Mouse (Mus musculus) forebrain, postnatal 0 days (tissue): ENCODE results near the gene Trim27. TPM values are rescaled to one million over a fixed set of nuclear protein-coding genes. Genes with fewer than 3 reads are reported as not detected.

Experiments used
- ATAC-seq: fragments of 200-750 bp; cut with Nextera tagmentation; 2 replicates; pipeline ENCODE4 v1.8.0; 2017; ENCODE audit warnings: mild to moderate bottlenecking, moderate library complexity
- DNase-seq: peaks from one replicate; pipeline ENCODE4 v3.0.0-alpha.2; 2015
- H3K27ac ChIP-seq: fragments of 300-500 bp; sonication (generic); 2 replicates; pipeline ENCODE4 v1.5.1; 2014; ENCODE audit warnings: low read depth, mild to moderate bottlenecking, antibody characterized with exemption, low read length, moderate library complexity, mixed read lengths
- H3K27me3 ChIP-seq: fragments of 300-500 bp; sonication (generic); 2 replicates; pipeline ENCODE4 v1.6.1; 2014; ENCODE audit warnings: mild to moderate bottlenecking, low read length, mixed read lengths; ENCODE audit not compliant: insufficient read depth
- H3K36me3 ChIP-seq: fragments of 300-500 bp; sonication (generic); 2 replicates; pipeline ENCODE4 v1.6.1; 2014; ENCODE audit warnings: mild to moderate bottlenecking, moderate library complexity; ENCODE audit not compliant: insufficient read depth
- H3K4me1 ChIP-seq: fragments of 300-500 bp; sonication (generic); 2 replicates; pipeline ENCODE4 v1.6.1; 2014; ENCODE audit warnings: antibody characterized with exemption; ENCODE audit not compliant: insufficient read depth
- H3K4me2 ChIP-seq: fragments of 300-500 bp; sonication (generic); 2 replicates; pipeline ENCODE4 v1.6.1; 2014; ENCODE audit warnings: low read depth, mild to moderate bottlenecking, moderate library complexity
- H3K4me3 ChIP-seq: fragments of 300-500 bp; sonication (generic); 2 replicates; pipeline ENCODE4 v1.5.1; 2014; ENCODE audit warnings: low read depth, low read length, mixed read lengths
- H3K9ac ChIP-seq: fragments of 300-500 bp; sonication (generic); 2 replicates; pipeline ENCODE4 v1.6.1; 2014; ENCODE audit warnings: mild to moderate bottlenecking
- H3K9me3 ChIP-seq: fragments of 300-500 bp; sonication (generic); 2 replicates; pipeline ENCODE4 v1.6.1; 2016; ENCODE audit warnings: low read length
- CTCF ChIP-seq: sonication (generic); IDR thresholded peaks from 2 replicates; pipeline ENCODE4 v1.5.1; 2016; ENCODE audit warnings: antibody characterized with exemption, control low read depth, low read depth
- WGBS: fragments of 180-500 bp; shearing (Covaris S2); extraction: QIAGEN DNeasy Blood & Tissue Kit; methylation state at CpG from one replicate; pipeline ENCODE4 v1.1.7; 2014; 5-methylcytosine and 5-hydroxymethylcytosine counted together
- polyA plus RNA-seq: library from polyadenylated mRNA; unstranded; fragments of >200 nt; fragmentation: Nextera tagmentation; extraction: Ambion mirVana; gene quantifications from 2 replicates; pipeline ENCODE4 v1.2.1, GENCODE M21; 2015
- total RNA-seq: library from RNA; depleted of rRNA; stranded (reverse); fragments of >200 nt; gene quantifications from 2 replicates; pipeline ENCODE4 v1.2.3, GENCODE M21; 2014; rRNA removed

The Trim27 gene
- total and polyA plus RNA-seq, 2 experiments from 2014 or later, result 85.3 to 90.9 TPM

DNA sequence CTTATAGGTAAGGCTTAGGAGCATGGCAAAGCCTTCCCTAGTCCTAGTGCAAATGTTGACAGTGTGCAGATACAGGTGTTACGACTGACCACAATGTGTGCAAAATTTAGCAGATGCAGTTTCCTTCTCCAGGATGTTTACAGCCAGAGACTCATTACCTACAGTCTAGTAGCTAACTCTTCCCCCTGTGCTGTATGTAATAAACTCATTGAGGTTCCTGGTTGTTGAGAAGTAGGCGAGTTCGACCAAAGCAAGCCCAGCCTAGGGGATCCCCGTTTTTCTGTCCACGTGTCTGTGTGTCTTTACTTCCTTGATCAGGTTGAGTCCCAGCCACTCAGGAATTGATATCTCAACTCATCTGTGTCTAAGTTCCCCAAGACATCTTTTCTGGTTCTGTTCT, 64.8 kb downstream of the Trim27 start:
- 93% methylated on average over 5 of the region's 5 CpGs for WGBS
- Histone ChIP-seq H3K4me1 (no peaks in the 10 kb centered on the region), H3K27me3 (no peaks in the 10 kb centered on the region; the same call in 1 of the 2 replicates), H3K36me3 (no peaks in the 10 kb centered on the region), H3K9ac (no peak overlapping the region), H3K4me3 (no peak overlapping the region), H3K9me3 (no peaks in the 10 kb centered on the region), H3K27ac (no peak overlapping the region), H3K4me2 (no peak overlapping the region)
- no peak for TF ChIP-seq CTCF
- DNase-seq (no peak), ATAC-seq (no peak)

Other genes with a start within 250 kb of the Trim27 start
- not detected in 2 replicates for gene Olfr1370, start 104.5 kb upstream of the Trim27 start, total RNA-seq
- gene Olfr1370, start 104.5 kb upstream of the Trim27 start, polyA plus RNA-seq, result not detected in 2 replicates
- not detected in 2 replicates for gene Olfr1369-ps1, start 68.0 kb upstream of the Trim27 start, total RNA-seq
- not detected in 2 replicates for gene Olfr1369-ps1, start 68.0 kb upstream of the Trim27 start, polyA plus RNA-seq
- not detected in 2 replicates for gene Olfr263, start 49.8 kb upstream of the Trim27 start, total RNA-seq
- not detected in 2 replicates for gene Olfr263, start 49.8 kb upstream of the Trim27 start, polyA plus RNA-seq
- not detected in 2 replicates for gene Olfr1368, start 33.6 kb upstream of the Trim27 start, total RNA-seq
- not detected in 2 replicates for gene Olfr1368, start 33.6 kb upstream of the Trim27 start, polyA plus RNA-seq
- not detected in 2 replicates for gene Gpx5, start 113.3 kb downstream of the Trim27 start, total RNA-seq
- not detected in 2 replicates for gene Gpx5, start 113.3 kb downstream of the Trim27 start, polyA plus RNA-seq
- gene Gpx6, start 132.7 kb downstream of the Trim27 start, total RNA-seq, result 0.15 TPM in 1 of 2 replicates, not detected in the other
- gene Gpx6, start 132.7 kb downstream of the Trim27 start, polyA plus RNA-seq, result 0.11 and 0.14 TPM in 2 replicates
- not detected in 2 replicates for gene Olfr1367, start 167.5 kb downstream of the Trim27 start, total RNA-seq
- not detected in 2 replicates for gene Olfr1367, start 167.5 kb downstream of the Trim27 start, polyA plus RNA-seq
- 10.4 and 11.5 TPM in 2 replicates for gene Zscan12, start 183.4 kb downstream of the Trim27 start, total RNA-seq
- 7.2 and 8.1 TPM in 2 replicates for gene Zscan12, start 183.4 kb downstream of the Trim27 start, polyA plus RNA-seq
- 51.8 and 54.0 TPM in 2 replicates for gene Zkscan3, start 223.3 kb downstream of the Trim27 start, total RNA-seq
- gene Zkscan3, start 223.3 kb downstream of the Trim27 start, polyA plus RNA-seq, result 42.2 and 45.6 TPM in 2 replicates